Mouse (Mus musculus): ENCODE data around the gene Thap8.

DNA sequence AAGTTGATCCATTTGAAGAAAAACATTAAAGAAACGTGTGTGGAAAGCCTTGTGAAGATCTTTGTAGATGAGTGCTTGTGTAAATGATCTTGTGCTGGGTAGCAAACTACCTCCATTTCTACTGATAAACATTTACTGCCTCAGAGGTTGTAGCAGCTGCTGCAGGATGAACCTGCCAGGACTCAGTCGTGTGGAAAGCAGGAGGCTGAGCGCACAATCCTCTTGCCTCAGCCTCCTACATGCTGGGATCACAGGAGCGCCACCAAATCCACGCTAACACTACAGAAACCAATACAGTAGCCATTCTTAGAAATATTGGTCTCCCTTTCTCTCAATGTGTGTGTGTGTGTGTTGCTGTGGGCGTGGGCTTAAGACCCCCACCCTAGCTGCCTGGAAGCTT lies 8.2 kb downstream of the Thap8 start:
- no peak for TF ChIP-seq GATA1 (IDR thresholded peaks at IDR 0.05; ENCODE audit: borderline replicate concordance, low read length)
- no peak for TF ChIP-seq FLI1 (IDR thresholded peaks at IDR 0.05; ENCODE audit: low read length)
